Mouse (Mus musculus): Measurements from ENCODE around the gene Ccm2l.

DNA sequence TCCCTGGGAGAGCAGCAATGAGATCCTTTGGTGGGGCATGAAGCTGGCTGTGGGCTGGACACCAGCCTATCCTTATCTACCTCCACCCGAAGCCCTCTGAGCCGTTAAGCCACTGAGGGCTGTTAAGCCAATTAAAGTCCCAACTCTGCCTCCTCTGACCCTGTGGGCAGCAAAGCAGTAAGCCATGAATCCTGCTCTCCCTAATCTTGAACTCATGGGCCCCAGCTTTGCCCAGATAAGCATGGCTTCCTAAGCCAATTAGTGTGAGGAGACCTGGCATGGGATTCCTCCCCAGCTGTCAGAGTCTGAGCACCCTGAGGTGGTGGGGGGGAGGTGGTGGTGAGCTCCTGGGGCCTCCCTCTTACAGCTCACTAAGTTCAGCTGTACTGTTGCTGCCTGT lies 29.1 kb upstream of the Ccm2l start:
- TF ChIP-seq CTCF (IDR thresholded peaks at IDR 0.05) (no peak), EP300 (IDR thresholded peaks at IDR 0.05) (no peak)

Data from lung, postnatal 0 days (tissue).